Mouse (Mus musculus) adrenal gland, postnatal 25 days (tissue): ENCODE data around the gene Fbll1. TPM values are rescaled to one million over a fixed set of nuclear protein-coding genes. Genes with fewer than 3 reads are reported as not detected.
"Not testable (repeated sequence)": the region's sequence is repeated elsewhere in the genome, so short reads cannot be mapped to it uniquely, and the experiment has no call there.

Source experiments
- DNase-seq: peaks from one replicate; pipeline ENCODE4 v3.0.0; 2021; ENCODE audit warnings: mixed read lengths
- long read RNA-seq: library from polyadenylated mRNA; stranded (forward); transcript quantifications from one replicate; pipeline ENCODE4 v2.0.0, GENCODE M21; 2021
- total RNA-seq: library from RNA; stranded (reverse); gene quantifications from 2 replicates; pipeline ENCODE4 v1.2.3, GENCODE M21; 2021

Gene Fbll1
- total RNA-seq, result 0.21 TPM in 1 of 2 replicates, not detected in the other
- long read RNA-seq, result 0 reads

DNA sequence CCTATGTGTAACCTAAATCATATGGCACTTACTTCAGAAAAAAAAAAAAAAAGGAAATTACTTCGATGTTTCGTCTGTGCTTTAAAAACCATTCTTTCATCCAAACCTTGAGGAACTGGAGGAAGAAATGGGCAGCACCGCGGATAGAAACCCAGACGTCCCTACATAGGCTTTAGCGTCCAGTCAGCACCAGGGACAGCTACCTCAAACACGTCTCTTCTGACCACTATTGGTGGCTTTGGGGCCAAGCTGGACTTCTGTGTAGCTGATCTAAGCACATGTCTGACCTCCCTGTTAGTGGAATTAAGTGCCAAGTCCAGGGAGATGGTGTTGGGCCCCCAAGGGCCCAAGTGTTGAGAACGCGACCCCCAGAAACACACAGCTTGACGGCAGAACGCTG is at the start of gene Fbll1:
Gene Fbll1 (minus strand): TSS at position 11 of the 400 bp plus-strand sequence.
- peak; percentile 70 for DNase-seq

DNA sequence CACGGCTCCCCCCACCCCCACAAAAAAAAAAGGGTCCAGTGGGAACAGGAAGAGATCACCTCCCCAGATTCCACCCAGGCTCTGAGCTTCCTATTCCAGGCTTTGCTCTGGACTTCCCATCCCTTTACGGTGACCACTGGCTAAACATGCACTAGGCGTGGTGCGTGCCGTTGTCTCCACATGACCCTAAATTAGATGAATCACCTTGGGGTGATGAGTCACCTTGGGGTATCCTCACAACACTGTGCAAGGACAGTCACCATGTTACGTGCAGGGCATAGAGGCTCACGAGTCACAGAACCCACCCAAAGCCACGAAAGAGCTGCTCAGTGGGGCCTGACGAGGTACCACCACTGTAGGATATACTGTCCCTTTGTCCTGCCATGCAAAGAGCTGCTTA is 45.6 kb upstream of the Fbll1 start:
- DNase-seq, result no peak

DNA sequence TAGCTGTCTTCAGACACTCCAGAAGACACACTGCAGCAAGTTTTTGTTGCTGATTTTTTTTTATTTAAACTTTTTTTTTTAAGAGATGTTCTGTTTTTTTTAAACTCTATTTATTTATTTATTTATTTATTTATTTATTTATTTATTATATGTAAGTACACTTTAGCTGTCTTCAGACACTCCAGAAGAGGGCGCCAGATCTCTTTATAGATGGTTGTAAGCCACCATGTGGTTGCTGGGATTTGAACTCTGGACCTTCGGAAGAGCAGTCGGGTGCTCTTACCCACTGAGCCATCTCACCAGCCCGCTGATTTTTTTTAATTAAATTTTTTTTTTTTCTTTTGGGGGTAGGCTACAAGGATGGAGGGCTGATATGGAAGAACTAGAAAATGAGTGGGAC is 43.9 kb upstream of the Fbll1 start:
- DNase-seq, result not testable (repeated sequence)

DNA sequence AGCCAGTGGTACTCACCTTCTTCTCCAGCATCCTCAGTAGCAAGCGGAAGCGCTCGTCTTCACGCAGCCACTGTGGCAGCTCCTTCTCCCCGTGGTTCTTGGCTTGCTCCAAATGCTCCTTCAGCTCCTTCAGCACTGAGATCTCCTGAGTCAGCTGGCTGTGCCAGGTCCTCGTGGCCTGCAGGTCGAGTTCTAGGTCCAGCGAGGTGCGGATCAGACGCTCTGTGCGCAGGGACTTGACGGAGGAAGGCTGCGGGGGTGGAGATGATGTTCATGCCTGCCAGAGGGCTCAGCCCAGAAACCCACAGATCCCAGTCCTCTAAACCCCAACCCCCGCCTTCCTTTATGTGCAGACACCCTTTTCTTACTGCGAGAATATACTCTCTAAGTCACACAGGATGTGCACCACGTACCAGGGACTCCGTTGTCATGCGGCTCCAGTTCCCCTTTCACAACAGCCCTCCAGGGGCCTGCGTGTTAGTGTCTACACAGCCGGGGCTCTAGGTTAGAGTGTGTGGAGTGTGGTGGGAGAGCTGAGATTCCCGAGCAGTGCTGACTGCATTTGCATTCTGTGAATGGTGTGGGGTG is 43.1 kb upstream of the Fbll1 start:
- no peak for DNase-seq

DNA sequence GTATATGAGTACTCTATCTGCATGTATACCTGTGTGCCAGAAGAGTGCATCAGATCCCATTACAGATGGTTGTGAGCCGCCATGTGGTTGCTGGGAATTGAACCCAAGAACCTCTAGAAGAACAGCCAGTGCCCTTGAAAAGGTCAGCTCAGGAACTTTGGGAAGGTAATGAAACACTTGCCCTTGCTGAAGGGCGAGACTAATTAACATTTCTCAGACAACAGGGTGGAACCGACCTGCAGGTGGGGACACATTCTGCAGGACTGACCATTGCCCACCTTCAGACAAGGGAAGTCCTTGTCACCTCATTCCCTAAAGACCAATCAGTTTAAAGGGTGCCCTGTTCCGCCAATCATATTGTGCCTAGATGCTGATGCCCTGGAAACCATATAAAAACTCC is 42.1 kb upstream of the Fbll1 start:
- not testable (repeated sequence) for DNase-seq

DNA sequence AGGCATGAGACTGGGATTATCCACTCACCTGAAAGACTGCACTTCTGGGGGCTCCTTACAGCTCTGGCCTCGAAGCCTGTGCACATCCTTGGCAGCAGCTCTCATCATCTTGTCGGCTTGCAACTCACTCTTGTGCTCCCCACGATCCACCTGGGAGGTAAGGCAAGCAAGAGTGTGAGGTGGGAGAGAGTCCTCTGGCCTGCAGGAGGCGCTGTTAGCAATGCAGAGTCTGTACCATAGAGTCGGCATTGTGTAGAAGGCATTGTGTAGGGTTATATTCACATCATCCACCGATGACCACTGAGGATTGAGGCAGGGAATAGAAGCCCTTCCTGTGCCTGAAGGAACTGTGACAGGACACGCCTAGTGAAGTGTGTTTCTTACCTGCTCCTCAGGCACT is 41.6 kb upstream of the Fbll1 start:
- no peak for DNase-seq

DNA sequence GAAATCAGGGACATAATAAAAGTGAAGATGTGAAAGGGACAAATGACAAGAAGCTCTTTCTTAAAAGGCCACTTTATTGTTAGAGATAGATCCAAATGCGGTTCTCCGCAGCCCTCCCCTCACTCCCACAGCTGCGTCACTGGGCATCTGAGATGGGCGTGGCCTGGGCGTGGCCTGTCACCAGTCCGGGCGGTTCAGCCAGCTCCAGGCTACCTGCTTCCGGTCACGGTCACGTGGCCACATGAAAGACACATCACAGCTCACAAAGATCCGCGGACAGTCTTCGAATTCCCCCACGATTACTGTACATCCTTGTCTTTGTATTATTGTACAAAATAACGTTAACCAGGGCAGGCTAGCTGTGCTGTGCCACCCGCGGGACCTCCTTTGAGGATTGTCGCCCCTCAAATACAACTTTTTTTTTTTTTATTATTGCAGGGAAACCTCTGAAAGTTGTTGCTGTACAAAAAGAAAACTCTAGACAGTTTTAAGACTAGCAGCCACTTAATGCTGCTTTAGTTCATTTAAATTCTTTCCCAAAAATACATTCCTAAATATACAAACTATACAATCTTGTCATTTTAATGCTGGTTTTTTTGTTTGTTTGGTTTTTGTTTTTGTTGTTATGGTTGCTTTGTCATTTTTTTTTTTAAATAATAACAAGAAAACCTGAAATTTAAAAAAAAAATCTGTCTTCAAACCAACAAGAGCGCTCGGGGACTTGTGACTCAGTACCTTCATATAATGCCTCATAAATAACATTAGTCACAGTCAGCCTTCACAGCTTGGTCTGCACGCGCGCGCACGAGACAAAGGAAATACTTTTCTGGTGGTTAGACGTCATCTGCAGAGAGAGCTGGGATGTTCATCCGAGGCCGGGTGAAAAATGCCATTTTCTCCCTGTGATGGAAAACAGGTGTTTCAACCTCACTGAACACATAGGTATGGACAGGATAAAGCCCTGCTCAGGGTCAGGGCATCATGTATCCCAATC is 40.0 kb upstream of the Fbll1 start:
- peak; percentile 93 for DNase-seq

DNA sequence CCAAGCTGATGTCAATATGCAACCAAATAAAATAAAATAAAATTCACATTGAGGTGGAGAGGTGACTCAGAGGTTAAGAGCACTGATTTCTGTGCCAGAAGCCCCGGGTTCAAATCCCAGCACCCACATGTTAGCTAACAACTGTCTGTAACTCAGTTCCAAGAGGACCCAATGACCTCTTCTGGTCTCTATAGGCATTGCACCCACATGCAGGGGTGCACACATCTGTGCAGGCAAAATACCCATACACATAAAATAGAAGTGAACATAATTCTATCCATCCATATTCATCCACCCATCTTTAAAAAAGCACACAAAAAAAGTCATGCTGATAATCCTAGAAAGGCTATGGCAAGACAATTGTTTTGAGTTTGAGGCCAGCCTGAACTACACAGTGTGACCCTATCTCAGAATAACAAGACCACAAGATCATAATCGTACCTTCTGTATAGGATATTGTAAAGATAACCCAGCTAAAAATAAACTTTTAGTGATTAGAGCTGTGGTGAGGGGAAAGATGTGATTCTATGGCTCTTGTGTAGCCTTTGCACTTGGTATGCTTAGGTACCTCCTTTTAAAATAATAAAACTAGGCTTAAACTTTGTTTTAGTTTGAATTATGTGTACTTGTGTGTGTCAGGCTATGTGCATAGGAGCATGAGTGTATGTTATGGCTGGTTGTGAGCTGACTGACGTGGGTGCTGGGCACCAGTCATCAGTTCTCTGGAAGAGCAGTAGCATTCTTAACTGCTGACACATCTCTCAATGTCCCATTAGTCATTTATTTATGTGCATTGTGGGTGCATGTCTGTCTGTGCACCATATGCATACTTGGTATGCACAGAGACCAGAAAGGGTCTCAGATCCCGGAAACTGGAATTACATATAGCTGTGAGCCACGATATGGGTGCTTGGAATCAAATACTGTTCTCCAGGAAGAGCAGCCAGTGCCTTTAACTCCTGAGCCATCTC is 38.8 kb upstream of the Fbll1 start:
- DNase-seq, result no peak

DNA sequence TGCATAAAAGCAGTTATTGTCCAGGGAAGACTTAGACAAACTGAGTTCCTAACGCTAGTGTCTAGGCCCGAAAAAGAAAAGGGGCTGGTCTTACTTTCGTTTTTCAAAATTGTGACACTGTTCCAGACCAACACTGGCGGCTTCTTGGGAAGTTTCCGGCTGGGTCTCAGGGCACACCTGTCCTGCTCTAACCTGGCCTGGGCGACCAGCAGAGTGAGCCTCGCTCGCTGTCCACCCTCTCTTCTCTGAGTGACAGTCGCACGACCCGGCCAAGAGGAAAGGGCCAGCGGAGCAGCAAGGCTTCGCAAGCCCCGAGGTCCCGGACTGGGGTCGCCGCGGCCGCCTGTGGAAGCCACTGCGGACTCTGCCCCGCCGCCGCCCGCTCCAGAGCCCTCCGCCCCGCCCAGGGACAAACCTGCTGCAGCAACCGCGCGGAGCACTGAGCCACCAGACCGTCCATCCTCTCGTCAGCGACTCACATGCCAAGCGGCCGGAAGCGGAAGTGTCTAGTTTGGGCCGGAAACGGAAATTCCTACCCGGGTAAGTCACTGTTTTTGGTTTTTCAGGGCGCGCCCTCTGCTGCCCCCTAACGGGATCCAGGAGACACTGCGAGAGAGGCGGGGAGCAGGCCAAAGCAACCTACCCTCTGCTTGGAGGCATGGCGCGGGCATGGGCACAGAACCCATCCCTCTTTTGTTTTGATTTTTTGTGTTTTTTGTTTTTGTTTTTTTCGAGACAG is 35.5 kb upstream of the Fbll1 start, which contains the start of gene Rars:
Gene Rars (minus strand): TSS at position 485 of the 739 bp plus-strand sequence.
- peak; percentile 93 for DNase-seq

DNA sequence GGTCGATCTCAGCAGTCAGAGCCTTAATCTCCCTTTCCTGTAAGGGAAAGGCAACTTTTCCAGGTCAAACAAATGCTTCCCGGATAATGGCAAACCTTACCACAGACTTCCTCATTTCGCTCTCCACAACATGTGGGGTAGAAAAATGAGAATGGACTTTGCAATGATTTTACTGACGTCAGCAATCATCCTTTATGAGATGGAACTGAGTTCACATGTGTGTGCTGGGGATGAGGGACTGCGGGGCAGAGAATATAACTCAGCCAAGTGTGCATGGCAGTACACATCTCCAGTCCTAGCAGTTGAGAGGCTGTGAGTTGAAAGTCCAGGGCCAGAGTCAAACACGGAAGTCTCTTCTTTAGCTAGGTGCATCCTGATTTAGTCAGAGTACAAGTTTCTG is 34.6 kb upstream of the Fbll1 start:
- DNase-seq, result no peak

DNA sequence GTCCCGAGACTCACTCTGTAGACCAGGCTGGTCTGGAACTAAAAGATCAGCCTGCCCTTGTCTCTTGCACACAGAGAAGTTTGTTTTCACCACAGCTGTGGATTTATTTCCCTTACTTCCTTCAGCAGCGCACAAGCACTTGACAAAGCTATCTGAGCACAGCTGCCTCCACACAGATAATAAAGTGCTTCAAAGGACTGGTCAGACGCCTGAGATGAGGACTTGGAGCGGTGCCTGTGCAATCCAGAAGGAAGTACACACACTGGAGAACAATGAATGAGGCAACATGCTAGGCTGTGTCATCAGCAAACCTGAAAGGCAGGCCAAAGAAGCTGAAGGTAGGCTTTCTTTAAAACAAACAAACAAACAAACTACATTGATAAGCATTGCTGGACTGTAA is 33.5 kb upstream of the Fbll1 start:
- DNase-seq, result no peak

DNA sequence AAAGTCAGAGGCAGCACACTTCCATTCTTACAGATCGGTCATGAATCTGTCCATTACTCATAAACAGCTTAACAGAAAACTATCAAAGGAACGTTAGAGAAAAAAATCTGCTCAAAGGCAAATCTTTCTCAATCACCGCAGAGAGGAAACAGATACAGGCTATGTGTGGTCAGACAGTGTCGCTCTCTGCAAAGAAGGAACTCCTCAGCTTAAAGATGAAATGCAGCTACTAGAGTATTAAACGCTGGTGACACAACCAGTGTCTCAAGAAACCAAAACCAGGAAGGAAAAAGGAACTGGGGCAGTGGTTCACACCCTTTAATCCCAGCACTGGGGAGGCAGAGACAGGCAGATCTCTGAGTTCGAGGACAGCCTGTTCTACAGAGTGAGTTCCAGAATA is 29.0 kb upstream of the Fbll1 start:
- no peak for DNase-seq

DNA sequence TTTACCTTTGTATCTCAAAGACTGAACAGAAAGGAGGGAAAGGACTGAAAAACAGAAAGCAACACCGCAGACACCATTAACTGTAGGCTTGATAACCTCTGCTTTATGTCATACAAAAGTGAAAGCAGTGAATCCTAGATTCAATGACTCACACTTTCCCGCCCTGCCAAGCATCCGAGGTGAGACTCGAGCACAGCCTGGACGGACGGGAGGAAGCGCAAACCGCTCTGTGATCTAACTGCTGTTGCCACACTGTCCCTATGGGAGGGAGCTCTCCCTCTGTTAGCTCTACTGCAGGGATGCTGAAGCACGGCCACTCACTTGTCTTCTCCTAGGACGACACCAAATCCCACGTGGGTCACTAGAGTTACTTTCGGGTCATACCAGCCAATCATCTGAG is 17.6 kb upstream of the Fbll1 start:
- no peak for DNase-seq

DNA sequence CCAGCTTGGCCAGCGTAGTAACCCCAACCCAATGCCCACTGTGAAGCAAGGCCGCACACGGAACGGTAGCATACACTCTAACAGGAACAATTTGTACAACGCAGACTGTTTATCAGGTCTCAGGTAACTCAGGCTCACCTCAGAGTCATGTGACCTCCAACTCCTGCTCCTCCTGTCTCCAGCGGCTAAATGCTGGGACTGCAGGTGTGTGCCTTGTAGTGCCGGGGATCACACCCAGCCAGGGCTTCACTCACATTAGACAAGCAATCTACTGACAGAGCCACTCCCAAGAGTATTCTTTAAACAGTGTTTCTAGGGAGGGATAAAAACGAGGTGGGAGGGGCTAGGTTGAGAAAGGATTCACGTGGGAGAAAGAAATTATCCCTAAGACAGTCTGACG is 12.8 kb upstream of the Fbll1 start:
- no peak for DNase-seq

DNA sequence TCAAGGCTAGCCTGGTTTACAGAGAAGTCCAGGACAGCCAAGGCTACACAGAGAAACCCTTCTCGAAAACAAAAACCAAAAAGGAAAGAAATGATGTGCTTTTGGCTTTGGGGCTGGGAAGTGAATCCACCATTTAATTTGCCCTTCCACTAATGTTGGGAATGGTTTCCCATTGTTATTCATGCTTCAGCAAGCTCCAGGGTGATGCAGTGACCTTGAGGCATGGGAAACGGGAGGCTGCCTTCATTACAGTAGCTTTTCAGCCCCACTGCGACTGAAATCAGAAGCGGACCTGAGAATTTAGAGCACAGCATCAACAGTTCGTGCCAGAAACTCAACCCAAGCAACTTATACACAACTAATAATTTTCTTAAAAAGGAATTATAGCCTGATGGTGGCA is 2.6 kb upstream of the Fbll1 start:
- no peak for DNase-seq

DNA sequence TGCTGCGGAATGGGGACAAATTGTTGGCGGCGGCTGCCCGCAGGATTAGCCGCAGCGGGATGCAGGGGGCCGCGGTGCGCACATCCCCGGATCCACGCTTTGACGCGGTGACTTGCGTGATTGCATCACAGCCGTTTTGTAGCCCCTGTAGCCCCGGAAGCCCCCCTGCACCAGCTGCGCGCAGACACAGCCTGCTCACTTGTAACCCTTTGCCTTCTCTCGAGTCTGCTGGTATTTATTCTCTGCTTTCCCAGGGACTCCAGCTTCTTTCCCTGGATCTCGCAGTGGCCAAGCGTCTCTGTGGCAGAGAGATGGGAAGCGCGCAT is 226 bp downstream of the Fbll1 start:
- no peak for DNase-seq

DNA sequence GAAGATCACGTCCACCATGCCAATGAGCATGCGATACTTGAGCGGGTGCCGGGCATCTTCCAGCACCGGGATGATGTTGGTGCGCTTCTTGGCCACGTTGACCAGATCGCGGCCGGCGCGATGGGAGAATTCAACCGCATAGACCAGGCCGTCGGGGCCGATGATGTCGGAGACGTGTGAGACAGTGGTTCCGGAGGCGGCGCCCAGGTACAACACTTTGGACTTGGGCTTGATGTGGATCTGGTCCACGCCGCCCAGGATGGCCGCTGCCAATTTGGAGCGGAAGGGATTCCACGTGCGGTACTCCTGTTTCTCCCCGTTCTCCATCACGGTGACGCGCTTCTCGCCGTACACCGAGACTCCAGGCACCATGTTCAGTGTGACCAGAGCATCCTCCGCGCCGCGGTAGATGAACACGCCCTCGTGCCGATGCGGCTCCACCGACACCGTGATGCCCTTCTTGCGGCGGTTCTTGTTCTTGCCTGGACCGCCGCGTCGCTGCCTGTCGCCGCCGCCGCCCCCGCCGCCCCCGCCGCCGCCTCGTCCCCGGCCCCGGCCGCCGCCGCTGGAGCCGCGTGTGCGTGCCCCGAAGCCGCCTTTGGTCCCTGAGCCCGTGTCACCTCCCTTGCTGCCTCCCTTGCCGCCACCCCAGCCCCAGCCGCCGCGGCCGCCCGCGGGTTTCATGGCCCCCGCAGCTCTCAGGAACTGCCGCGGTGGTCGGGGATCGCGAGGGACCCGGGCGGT is 761 bp downstream of the Fbll1 start:
- DNase-seq, result no peak

DNA sequence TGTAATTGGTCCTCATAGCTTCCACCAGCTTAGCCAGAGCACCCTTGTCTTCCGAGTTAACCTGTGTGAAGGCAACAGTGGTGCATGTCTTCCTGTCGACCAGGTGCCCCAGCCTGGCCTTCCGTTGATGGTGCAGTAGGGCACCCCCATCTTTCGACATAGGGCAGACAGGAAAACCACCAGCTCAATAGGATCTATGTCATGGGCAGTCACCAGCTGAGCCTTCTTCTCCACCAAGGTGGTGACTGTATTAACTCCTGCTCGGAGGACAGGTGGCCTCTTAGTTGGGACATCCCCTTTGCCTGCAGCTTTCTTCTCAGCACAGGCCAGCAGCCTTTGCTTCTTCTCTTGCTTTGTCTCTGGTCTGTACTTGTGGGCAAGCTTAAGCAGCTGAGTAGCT is 5.9 kb downstream of the Fbll1 start:
- DNase-seq, result not testable (repeated sequence)

DNA sequence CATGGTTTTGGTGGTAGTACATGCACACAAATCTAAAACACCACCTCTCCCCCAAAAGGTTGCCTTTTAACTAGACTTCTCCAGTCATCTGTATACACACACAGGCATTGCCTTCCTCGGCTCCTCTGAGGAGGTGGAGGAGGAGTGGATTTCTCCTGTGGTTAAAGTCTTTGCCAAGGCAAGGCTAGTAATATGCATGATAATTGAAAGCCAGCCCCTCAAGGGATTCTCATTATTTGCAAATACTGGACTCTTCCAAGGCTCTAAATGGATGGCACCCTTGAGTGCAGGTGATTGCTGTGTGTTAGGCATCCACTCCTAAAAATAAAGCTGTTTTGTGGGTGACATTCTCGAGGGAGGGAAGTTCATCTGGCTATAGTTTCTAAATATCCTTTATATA is 10.2 kb downstream of the Fbll1 start:
- DNase-seq, result no peak

DNA sequence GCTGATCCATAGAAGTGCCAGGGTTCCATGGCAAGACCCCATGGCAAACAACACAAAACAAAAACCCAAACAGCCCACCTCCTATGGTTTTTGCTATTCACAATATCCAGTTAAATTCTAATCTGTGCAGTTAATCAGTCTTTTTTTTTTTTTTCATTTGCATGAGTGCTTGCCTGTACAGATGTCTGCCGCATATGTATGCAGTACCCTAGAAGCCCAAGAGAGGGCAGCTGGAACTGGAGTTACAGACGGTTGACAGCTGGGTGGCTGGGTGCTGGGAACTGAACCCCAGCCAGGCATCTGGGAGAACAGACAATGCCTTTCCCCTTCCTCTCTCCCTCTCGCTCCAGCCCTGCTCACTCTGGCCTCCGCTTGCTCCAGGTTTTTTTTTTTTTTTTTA is 14.1 kb downstream of the Fbll1 start:
- no peak for DNase-seq

DNA sequence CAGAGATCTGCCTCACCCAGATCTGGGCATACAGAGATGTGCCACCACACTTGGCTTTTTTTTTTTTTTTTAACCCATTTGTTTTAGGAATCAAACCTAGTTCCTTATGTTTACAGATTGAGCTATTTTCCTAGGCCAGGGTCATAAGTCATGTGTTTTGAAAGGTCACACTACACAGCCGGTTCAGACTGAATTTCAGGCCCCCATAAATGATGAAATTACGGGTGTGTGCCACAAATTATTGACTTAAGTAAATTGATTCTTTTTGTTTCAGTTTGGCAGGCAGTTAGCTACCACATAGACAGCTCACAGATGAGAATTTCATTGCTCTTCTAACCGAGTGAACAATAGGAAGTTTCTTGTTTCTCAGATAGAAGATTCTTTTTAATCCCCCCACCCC is 14.7 kb downstream of the Fbll1 start:
- DNase-seq, result no peak
